26 mouse cellular contexts compared by ENCODE assay signal in the genomic region with DNA sequence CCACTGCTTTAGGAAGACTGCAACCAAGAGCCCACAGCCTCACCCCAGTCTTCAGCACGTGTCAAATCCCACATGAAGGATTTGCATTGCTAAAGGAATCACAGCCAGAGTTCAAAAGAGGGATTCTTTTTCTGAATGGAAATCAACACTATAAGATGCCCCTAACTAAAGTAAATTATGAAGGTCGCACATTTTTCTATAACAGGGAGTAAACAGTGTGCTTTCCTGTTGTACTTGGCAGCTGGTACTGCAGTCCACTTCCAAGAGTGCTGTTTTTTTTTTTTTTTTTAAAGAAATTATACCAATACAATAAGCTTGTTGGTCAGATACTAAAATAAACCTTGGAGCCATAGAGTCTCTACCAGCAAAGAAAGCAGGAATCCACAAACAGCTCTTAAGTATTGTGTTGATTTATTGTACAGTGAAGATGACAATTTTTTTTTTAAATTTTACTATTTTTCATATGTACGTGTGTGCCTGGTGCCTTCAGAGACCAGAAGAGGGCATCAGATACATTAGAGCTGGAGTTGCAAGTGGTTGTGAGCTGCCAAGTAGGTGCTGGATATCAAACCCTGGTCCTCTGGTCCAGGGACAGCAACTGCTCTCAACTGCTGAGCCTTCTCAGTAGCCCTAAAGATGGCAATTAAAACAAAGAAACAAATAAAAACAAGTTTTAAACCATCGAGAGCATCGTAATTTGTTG.
A peak's percentile ranks its signal among the peaks of the same experiment; 100 is the strongest.
DNase-seq lines count a peak whose midpoint lies in the region; ATAC-seq and TF ChIP-seq lines count a peak whose summit lies in the region.
"Had no signal": no experiment of that assay in that cellular context is flagged by ENCODE, and none has a peak within 500 bp of the region (broad histone marks: within the 10 kb centered on the region; RNA-seq: fewer than 3 reads in every experiment).

No protein-coding gene starts in this region.

- TF ChIP-seq EP300 in heart, adult 2 months (IDR thresholded peaks at IDR 0.05; ENCODE audit: insufficient read depth, low read depth, low read length): no peak

- intact Hi-C loops in heart, adult 2 months (cut with DNase I): loop anchor here (10.0 kb wide), 1 partner anchor 90 kb away; no protein-coding TSS in a partner anchor

- 68% methylated on average over 5 of the region's 5 CpGs for WGBS in heart, adult 2 months
- WGBS in heart, embryonic 10.5 days: 86% methylated on average over 5 of the region's 5 CpGs
- WGBS in kidney, adult 2 months: 82% methylated on average over 5 of the region's 5 CpGs
- 86% methylated on average over 5 of the region's 5 CpGs for WGBS in midbrain, embryonic 11.5 days
- WGBS in midbrain, embryonic 14.5 days: 89% methylated on average over 5 of the region's 5 CpGs

- no peak overlapping the region for H3K4me2 ChIP-seq in midbrain, embryonic 11.5 days
- H3K4me2 ChIP-seq in midbrain, embryonic 14.5 days (ENCODE audit: low read length): no peak overlapping the region
- H3K4me2 ChIP-seq: embryonic facial prominence, embryonic 13.5 days; liver, embryonic 13.5 days; neural tube, embryonic 13.5 days had no signal

- H3K4me3 ChIP-seq in heart, adult 2 months: no peak overlapping the region
- no peak overlapping the region for H3K4me3 ChIP-seq in heart, embryonic 10.5 days
- no peak overlapping the region for H3K4me3 ChIP-seq in kidney, adult 2 months (ENCODE audit: insufficient read depth, low read depth, low read length)
- no peak overlapping the region for H3K4me3 ChIP-seq in midbrain, embryonic 11.5 days (ENCODE audit: low read depth, low read length)
- no peak overlapping the region for H3K4me3 ChIP-seq in midbrain, embryonic 14.5 days (replicated peaks; ENCODE audit: low read depth, low read length)
- H3K4me3 ChIP-seq: embryonic facial prominence, embryonic 13.5 days; erythroblast, embryonic 14.5 days; liver, embryonic 13.5 days; neural tube, embryonic 13.5 days had no signal

- ATAC-seq in midbrain, embryonic 11.5 days (ENCODE audit: low FRiP score): no peak
- ATAC-seq in midbrain, embryonic 14.5 days (ENCODE audit: low FRiP score, low TSS enrichment): no peak
- ATAC-seq in erythroblast, adult 5-6 weeks (replicated peaks; ENCODE audit: low FRiP score, poor library complexity, severe bottlenecking): no peak
- ATAC-seq: forebrain, embryonic 16.5 days; hindbrain, embryonic 16.5 days had no signal

- peak overlapping the region; percentile 57 for H3K27ac ChIP-seq in heart, adult 2 months
- no peak overlapping the region for H3K27ac ChIP-seq in heart, embryonic 10.5 days
- H3K27ac ChIP-seq in kidney, adult 2 months (ENCODE audit: insufficient read depth, low read depth, low read length): no peak overlapping the region
- no peak overlapping the region for H3K27ac ChIP-seq in midbrain, embryonic 11.5 days (ENCODE audit: low read depth, low read length)
- H3K27ac ChIP-seq in midbrain, embryonic 14.5 days (replicated peaks; ENCODE audit: low read depth, low read length): no peak overlapping the region
- H3K27ac ChIP-seq: embryonic facial prominence, embryonic 13.5 days; liver, embryonic 13.5 days; neural tube, embryonic 13.5 days had no signal

- TF ChIP-seq POLR2A in heart, adult 2 months (IDR thresholded peaks at IDR 0.05; ENCODE audit: insufficient read depth, low read depth, low read length): no peak
- TF ChIP-seq POLR2A in kidney, adult 2 months (IDR thresholded peaks at IDR 0.05; ENCODE audit: low read depth, low read length): no peak

- peaks cover 5% of the 10 kb centered on the region for H3K36me3 ChIP-seq in heart, adult 2 months (ENCODE audit: control insufficient read depth, insufficient read depth, low read length)
- H3K36me3 ChIP-seq in heart, embryonic 10.5 days: peaks cover 69% of the 10 kb centered on the region
- H3K36me3 ChIP-seq in kidney, adult 2 months (ENCODE audit: control insufficient read depth, insufficient read depth, low read length): peaks cover 8% of the 10 kb centered on the region
- H3K36me3 ChIP-seq in midbrain, embryonic 11.5 days (ENCODE audit: control insufficient read depth, insufficient read depth, low read length): peaks cover 30% of the 10 kb centered on the region
- H3K36me3 ChIP-seq in midbrain, embryonic 14.5 days (ENCODE audit: control insufficient read depth, insufficient read depth, low read length): peaks cover 87% of the 10 kb centered on the region

- DNase-seq in heart, adult 2 months: no peak
- DNase-seq in heart, embryonic 10.5 days (ENCODE audit: low spot score): no peak
- peak; percentile 30 for DNase-seq in kidney, adult 2 months
- no peak for DNase-seq in kidney, postnatal 25 days
- DNase-seq in midbrain, embryonic 11.5 days (ENCODE audit: low spot score, missing footprints): peak; percentile 31
- no peak for DNase-seq in midbrain, embryonic 14.5 days
- DNase-seq: adrenal gland, postnatal 25 days; cerebellum, adult 18-20 months; cerebellum, postnatal 10 days; heart, postnatal 10 days; kidney, adult 8-10 months; kidney, postnatal 36 days; layer of hippocampus, postnatal 36 days; left cerebral cortex, postnatal 4 days; liver, embryonic 13.5 days; lung, adult 18-20 months; lung, postnatal 10 days; right cerebral cortex, postnatal 4 days; thymus, adult 2 months; thymus, postnatal 36 days had no signal

- H3K79me2 ChIP-seq in heart, adult 2 months (replicated peaks; ENCODE audit: control insufficient read depth, insufficient read depth, low read length): no peaks in the 10 kb centered on the region

- H3K9me3 ChIP-seq in heart, embryonic 10.5 days: no peaks in the 10 kb centered on the region
- H3K9me3 ChIP-seq in midbrain, embryonic 11.5 days (ENCODE audit: control insufficient read depth, low read length): no peaks in the 10 kb centered on the region
- no peaks in the 10 kb centered on the region for H3K9me3 ChIP-seq in midbrain, embryonic 14.5 days (ENCODE audit: control insufficient read depth, low read length)
- H3K9me3 ChIP-seq: embryonic facial prominence, embryonic 13.5 days; liver, embryonic 13.5 days; neural tube, embryonic 13.5 days had no signal

- H3K9ac ChIP-seq in heart, adult 2 months (ENCODE audit: low read depth, low read length): no peak overlapping the region
- no peak overlapping the region for H3K9ac ChIP-seq in midbrain, embryonic 11.5 days (ENCODE audit: low read length)
- H3K9ac ChIP-seq in midbrain, embryonic 14.5 days (replicated peaks; ENCODE audit: low read length): no peak overlapping the region
- H3K9ac ChIP-seq: embryonic facial prominence, embryonic 13.5 days; liver, embryonic 13.5 days; neural tube, embryonic 13.5 days had no signal

- 0 out of 2 replicates have a peak, but pooled peaks cover 1% of the 10 kb centered on the region for H3K4me1 ChIP-seq in heart, adult 2 months (ENCODE audit: control insufficient read depth, insufficient read depth, low read length)
- peaks cover 3% of the 10 kb centered on the region; the same call in 1 of the 2 replicates for H3K4me1 ChIP-seq in heart, embryonic 10.5 days
- H3K4me1 ChIP-seq in kidney, adult 2 months (ENCODE audit: control insufficient read depth, insufficient read depth, low read length): no peaks in the 10 kb centered on the region; the same call in 1 of the 2 replicates
- H3K4me1 ChIP-seq in midbrain, embryonic 11.5 days (ENCODE audit: control insufficient read depth, insufficient read depth, low read length): no peaks in the 10 kb centered on the region
- no peaks in the 10 kb centered on the region for H3K4me1 ChIP-seq in midbrain, embryonic 14.5 days (ENCODE audit: control insufficient read depth, insufficient read depth, low read length)
- H3K4me1 ChIP-seq: liver, embryonic 13.5 days; neural tube, embryonic 13.5 days had no signal

- no peaks in the 10 kb centered on the region for H3K27me3 ChIP-seq in heart, adult 2 months (ENCODE audit: control insufficient read depth, insufficient read depth, low read length)
- H3K27me3 ChIP-seq in heart, embryonic 10.5 days (ENCODE audit: insufficient read depth, poor library complexity, severe bottlenecking): no peaks in the 10 kb centered on the region
- no peaks in the 10 kb centered on the region for H3K27me3 ChIP-seq in kidney, adult 2 months (replicated peaks; ENCODE audit: control insufficient read depth, insufficient read depth, low read length)
- no peaks in the 10 kb centered on the region for H3K27me3 ChIP-seq in midbrain, embryonic 11.5 days (ENCODE audit: control insufficient read depth, insufficient read depth, low read length)
- no peaks in the 10 kb centered on the region for H3K27me3 ChIP-seq in midbrain, embryonic 14.5 days (ENCODE audit: control insufficient read depth, insufficient read depth, low read length)
- H3K27me3 ChIP-seq: embryonic facial prominence, embryonic 13.5 days; liver, embryonic 13.5 days; neural tube, embryonic 13.5 days had no signal

- TF ChIP-seq CTCF in heart, adult 2 months (IDR thresholded peaks at IDR 0.05): peak; percentile 37
- TF ChIP-seq CTCF in kidney, adult 2 months (conservative IDR thresholded peaks at IDR 0.05; ENCODE audit: insufficient read depth, insufficient read length, low read depth, low read length): no peak

Comparison
In these comparisons a context has a peak if more than half of its experiments do, and no peak if none do; other contexts are left out.
1. DNase-seq: peak in kidney, adult 2 months (single experiment) and midbrain, embryonic 11.5 days (single experiment); none in heart, adult 2 months (0 of 2), heart, embryonic 10.5 days (single experiment), kidney, postnatal 25 days (0 of 2) and midbrain, embryonic 14.5 days (single experiment).